Mouse (Mus musculus): ENCODE results near the gene Tlx2.

- TF ChIP-seq POLR2A (IDR thresholded peaks at IDR 0.05; ENCODE audit: borderline replicate concordance, insufficient read depth, low read length) (0 out of 2 replicates have a peak, but pooled peaks have one; percentile 12), CTCF (IDR thresholded peaks at IDR 0.05; ENCODE audit: borderline replicate concordance, insufficient read depth, low read depth, low read length) (no peak)
Observed at GRCm38 (mm10) chr6:83038496-83039012, 31.5 kb downstream of the Tlx2 start.
